Mouse (Mus musculus) bone marrow macrophage, adult 2 months (primary cell): ENCODE results near the gene Mmrn1.

Experiments used
- CTCF ChIP-seq: IDR thresholded peaks from 2 replicates; pipeline ENCODE4 v1.5.1; 2012; ENCODE audit warnings: low read depth, mild to moderate bottlenecking, low read length, moderate library complexity
- POLR2A ChIP-seq: IDR thresholded peaks from 2 replicates; pipeline ENCODE4 v1.6.1; 2012; ENCODE audit warnings: mild to moderate bottlenecking, low read depth, low read length, borderline replicate concordance

GRCm38 (mm10) chr6:60979039-60979438, 54.3 kb downstream of the Mmrn1 start:
- TF ChIP-seq POLR2A: no peak
- TF ChIP-seq CTCF: no peak
